Mouse (Mus musculus): ENCODE results near the gene Rhbdf1. TPM values are rescaled to one million over a fixed set of nuclear protein-coding genes. Genes with fewer than 3 reads are reported as not detected.

Rhbdf1 gene
- total RNA-seq (2017): 0.32 and 2.0 TPM in 2 replicates

GRCm38 (mm10) chr11:32221951-32222409 lies at the start of gene Rhbdf1:
Rhbdf1 (minus strand) TSS chr11:32222300.
- no peak for ATAC-seq (replicated peaks; ENCODE audit: low read depth, poor library complexity, severe bottlenecking)

- ATAC-seq (replicated peaks; ENCODE audit: low read depth, poor library complexity, severe bottlenecking): peak; percentile 37
Measured at GRCm38 (mm10) chr11:32271178-32271577, 49.1 kb upstream of the Rhbdf1 start.

GRCm38 (mm10) chr11:32268952-32269351 lies 46.9 kb upstream of the Rhbdf1 start:
- no peak for ATAC-seq (replicated peaks; ENCODE audit: low read depth, poor library complexity, severe bottlenecking)

GRCm38 (mm10) chr11:32267964-32268363 lies 45.9 kb upstream of the Rhbdf1 start:
- no peak for ATAC-seq (replicated peaks; ENCODE audit: low read depth, poor library complexity, severe bottlenecking)

GRCm38 (mm10) chr11:32267188-32267884 lies 45.2 kb upstream of the Rhbdf1 start, which contains the start of gene Nprl3:
Nprl3 (minus strand) TSS chr11:32267707.
- peak; percentile 76 for ATAC-seq (replicated peaks; ENCODE audit: low read depth, poor library complexity, severe bottlenecking)

- no peak for ATAC-seq (replicated peaks; ENCODE audit: low read depth, poor library complexity, severe bottlenecking)
Measured at GRCm38 (mm10) chr11:32266776-32267175, 44.7 kb upstream of the Rhbdf1 start.

- ATAC-seq (replicated peaks; ENCODE audit: low read depth, poor library complexity, severe bottlenecking): no peak
Measured at GRCm38 (mm10) chr11:32266194-32266593, 44.1 kb upstream of the Rhbdf1 start.

- peak; percentile 79 for ATAC-seq (replicated peaks; ENCODE audit: low read depth, poor library complexity, severe bottlenecking)
Measured at GRCm38 (mm10) chr11:32265117-32265738, 43.1 kb upstream of the Rhbdf1 start.

GRCm38 (mm10) chr11:32262674-32263415 lies 40.7 kb upstream of the Rhbdf1 start:
- no peak for ATAC-seq (replicated peaks; ENCODE audit: low read depth, poor library complexity, severe bottlenecking)

- ATAC-seq (replicated peaks; ENCODE audit: low read depth, poor library complexity, severe bottlenecking): no peak
Measured at GRCm38 (mm10) chr11:32256566-32256965, 34.5 kb upstream of the Rhbdf1 start.

GRCm38 (mm10) chr11:32256146-32256545 lies 34.0 kb upstream of the Rhbdf1 start:
- no peak for ATAC-seq (replicated peaks; ENCODE audit: low read depth, poor library complexity, severe bottlenecking)

GRCm38 (mm10) chr11:32253121-32253520 lies 31.0 kb upstream of the Rhbdf1 start:
- ATAC-seq (replicated peaks; ENCODE audit: low read depth, poor library complexity, severe bottlenecking): no peak

- peak; percentile 44 for ATAC-seq (replicated peaks; ENCODE audit: low read depth, poor library complexity, severe bottlenecking)
Measured at GRCm38 (mm10) chr11:32250880-32251763, 29.0 kb upstream of the Rhbdf1 start.

GRCm38 (mm10) chr11:32248350-32248749 lies 26.2 kb upstream of the Rhbdf1 start:
- ATAC-seq (replicated peaks; ENCODE audit: low read depth, poor library complexity, severe bottlenecking): no peak

GRCm38 (mm10) chr11:32247068-32247467 lies 25.0 kb upstream of the Rhbdf1 start:
- peak; percentile 63 for ATAC-seq (replicated peaks; ENCODE audit: low read depth, poor library complexity, severe bottlenecking)

GRCm38 (mm10) chr11:32245614-32246013 lies 23.5 kb upstream of the Rhbdf1 start:
- ATAC-seq (replicated peaks; ENCODE audit: low read depth, poor library complexity, severe bottlenecking): peak; percentile 79

- ATAC-seq (replicated peaks; ENCODE audit: low read depth, poor library complexity, severe bottlenecking): no peak
Measured at GRCm38 (mm10) chr11:32244617-32245016, 22.5 kb upstream of the Rhbdf1 start.

- ATAC-seq (replicated peaks; ENCODE audit: low read depth, poor library complexity, severe bottlenecking): no peak
Measured at GRCm38 (mm10) chr11:32244064-32244463, 22.0 kb upstream of the Rhbdf1 start.

GRCm38 (mm10) chr11:32243205-32243955 lies 21.3 kb upstream of the Rhbdf1 start:
- no peak for ATAC-seq (replicated peaks; ENCODE audit: low read depth, poor library complexity, severe bottlenecking)
